Mouse (Mus musculus) liver, embryonic 14.5 days (tissue): ENCODE results near the gene Emp3. TPM values are rescaled to one million over a fixed set of nuclear protein-coding genes. Genes with fewer than 3 reads are reported as not detected.
"Not testable (repeated sequence)": the region's sequence is repeated elsewhere in the genome, so short reads cannot be mapped to it uniquely, and the experiment has no call there.

ENCODE experiments used
- ATAC-seq: fragments of 200-750 bp; cut with Nextera tagmentation; 2 replicates; pipeline ENCODE4 v1.8.0; 2017; ENCODE audit warnings: moderate number of reproducible peaks, mild to moderate bottlenecking, moderate library complexity; ENCODE audit not compliant: insufficient read depth
- DNase-seq, 3 experiments: peaks; one replicate each; pipeline ENCODE4 v3.0.0-alpha.2; 2012 to 2013; ENCODE audit warnings: low read depth in 3 of 3, low spot score in 3 of 3
- H3K27ac ChIP-seq: fragments of 300-500 bp; sonication (generic); 2 replicates; pipeline ENCODE4 v1.5.1; 2014; ENCODE audit warnings: moderate library complexity, mild to moderate bottlenecking, control low read depth, inconsistent platforms
- H3K27me3 ChIP-seq: fragments of 300-500 bp; sonication (generic); 2 replicates; pipeline ENCODE4 v1.6.1; 2014; ENCODE audit warnings: mild to moderate bottlenecking, low read length, moderate library complexity; ENCODE audit not compliant: control insufficient read depth, insufficient read depth
- H3K36me3 ChIP-seq: fragments of 300-500 bp; sonication (generic); replicated peaks from 2 replicates; pipeline ENCODE4 v1.6.1; 2014; ENCODE audit warnings: low read depth; ENCODE audit not compliant: control insufficient read depth, insufficient read depth
- H3K4me1 ChIP-seq, 2 experiments: fragments of 200-500 bp in 1 of 2; fragments of 300-500 bp in 1 of 2; sonication (generic) in 1 of 2; replicated peaks; 2 replicates each; pipeline ENCODE4 v1.6.1; 2012 to 2014; ENCODE audit warnings: antibody characterized with exemption in 1 of 2, inconsistent platforms in 1 of 2, low read length in 1 of 2; ENCODE audit not compliant: control insufficient read depth in 2 of 2, insufficient read depth in 2 of 2
- H3K4me2 ChIP-seq: fragments of 300-500 bp; sonication (generic); 2 replicates; pipeline ENCODE4 v1.6.1; 2014; ENCODE audit warnings: low read depth, mild to moderate bottlenecking, control low read depth, moderate library complexity
- H3K4me3 ChIP-seq, 2 experiments: fragments of 200-500 bp in 1 of 2; fragments of 300-500 bp in 1 of 2; sonication (generic) in 1 of 2; 2 replicates each; pipeline ENCODE4 v1.5.1; 2012 to 2014; ENCODE audit warnings: low read depth in 2 of 2, low read length in 2 of 2, mild to moderate bottlenecking in 2 of 2, control low read depth in 1 of 2, inconsistent platforms in 1 of 2, moderate library complexity in 1 of 2; ENCODE audit not compliant: insufficient read depth in 1 of 2
- H3K9ac ChIP-seq: fragments of 300-500 bp; sonication (generic); replicated peaks from 2 replicates; pipeline ENCODE4 v1.6.1; 2014; ENCODE audit warnings: mild to moderate bottlenecking, control low read depth, moderate library complexity
- H3K9me3 ChIP-seq: fragments of 300-500 bp; sonication (generic); 2 replicates; pipeline ENCODE4 v1.6.1; 2016; ENCODE audit warnings: low read length, mixed read lengths; ENCODE audit not compliant: control insufficient read depth
- CTCF ChIP-seq: IDR thresholded peaks from 2 replicates; pipeline ENCODE4 v1.5.1; 2016; ENCODE audit warnings: antibody characterized with exemption, low read depth, control low read depth
- EP300 ChIP-seq: IDR thresholded peaks from 2 replicates; pipeline ENCODE4 v1.6.1; 2016; ENCODE audit warnings: antibody characterized with exemption, low read depth
- WGBS: fragments of 180-500 bp; shearing (Covaris S2); extraction: QIAGEN DNeasy Blood & Tissue Kit; methylation state at CpG from one replicate; pipeline ENCODE4 v1.1.7; 2014; ENCODE audit not compliant: insufficient replicate concordance; 5-methylcytosine and 5-hydroxymethylcytosine counted together
- polyA plus RNA-seq, 2 experiments: library from polyadenylated mRNA; depleted of rRNA in 1 of 2; stranded (reverse) in 1 of 2; unstranded in 1 of 2; fragments of >200 nt; fragmentation: Nextera tagmentation in 1 of 2; extraction: Ambion mirVana in 1 of 2; gene quantifications; 2 replicates each; pipeline versions ENCODE4 v1.2.1 to v1.2.3; 2012 to 2014

Emp3 gene
- polyA plus RNA-seq, 2 experiments: 29.0 to 54.9 TPM

GRCm38 (mm10) chr7:45939836-45940235 is 18.6 kb upstream of the Emp3 start:
- H3K4me1 ChIP-seq: no peaks in the 10 kb centered on the region
- H3K9ac ChIP-seq: no peak overlapping the region
- H3K36me3 ChIP-seq: no peaks in the 10 kb centered on the region
- H3K9me3 ChIP-seq: no peaks in the 10 kb centered on the region
- no peaks in the 10 kb centered on the region for H3K27me3 ChIP-seq
- no peak overlapping the region for H3K4me3 ChIP-seq
- no peak for TF ChIP-seq EP300
- TF ChIP-seq CTCF: no peak
- H3K4me2 ChIP-seq: no peak overlapping the region
- 38% methylated on average over 2 of the region's 2 CpGs for WGBS
- ATAC-seq (no peak), DNase-seq (no peak)
- H3K27ac ChIP-seq: no peak overlapping the region

- H3K9ac ChIP-seq: no peak overlapping the region
- no peaks in the 10 kb centered on the region for H3K27me3 ChIP-seq
- H3K9me3 ChIP-seq: no peaks in the 10 kb centered on the region
- no peak overlapping the region for H3K4me2 ChIP-seq
- H3K27ac ChIP-seq: no peak overlapping the region
- peak; percentile 88 for TF ChIP-seq CTCF
- no peak for TF ChIP-seq EP300
- DNase-seq (no peak), ATAC-seq (no peak)
- H3K36me3 ChIP-seq: no peaks in the 10 kb centered on the region
- no peaks in the 10 kb centered on the region for H3K4me1 ChIP-seq
- no peak overlapping the region for H3K4me3 ChIP-seq
- 16% methylated on average over 7 of the region's 7 CpGs for WGBS
Observed at GRCm38 (mm10) chr7:45935114-45935513, 13.9 kb upstream of the Emp3 start.

- not testable (repeated sequence) for H3K9ac ChIP-seq, ATAC-seq, DNase-seq, H3K4me3 ChIP-seq, H3K27ac ChIP-seq, H3K9me3 ChIP-seq, H3K4me2 ChIP-seq, H3K4me1 ChIP-seq, H3K36me3 ChIP-seq, H3K27me3 ChIP-seq
- WGBS: 76% methylated on average over 12 of the region's 12 CpGs
Observed at GRCm38 (mm10) chr7:45933766-45934165, 12.6 kb upstream of the Emp3 start.

GRCm38 (mm10) chr7:45929688-45930087 is 8.5 kb upstream of the Emp3 start:
- H3K4me1 ChIP-seq: no peaks in the 10 kb centered on the region; a peak in 1 of 4 replicates
- H3K27ac ChIP-seq: no peak overlapping the region
- no peak overlapping the region for H3K4me3 ChIP-seq
- H3K9ac ChIP-seq: no peak overlapping the region
- H3K36me3 ChIP-seq: no peaks in the 10 kb centered on the region
- DNase-seq: no peak
- no peak for ATAC-seq
- 77% methylated on average over 1 of the region's 1 CpGs for WGBS
- H3K9me3 ChIP-seq: no peaks in the 10 kb centered on the region
- TF ChIP-seq EP300 (no peak), CTCF (peak; percentile 32; the same call in 1 of the 2 replicates)
- H3K27me3 ChIP-seq: no peaks in the 10 kb centered on the region
- H3K4me2 ChIP-seq: no peak overlapping the region

- ATAC-seq: no peak
- Histone ChIP-seq H3K27me3 (no peaks in the 10 kb centered on the region), H3K36me3 (no peaks in the 10 kb centered on the region), H3K4me2 (no peak overlapping the region), H3K27ac (no peak overlapping the region), H3K9ac (no peak overlapping the region), H3K9me3 (no peaks in the 10 kb centered on the region), H3K4me1 (peaks cover 4 to 7% of the 10 kb centered on the region in 2 experiments), H3K4me3 (no peak overlapping the region)
- TF ChIP-seq EP300 (no peak), CTCF (no peak)
- DNase-seq: no peak
- 40% methylated on average over 20 of the region's 23 CpGs for whole genome bisulfite sequencing
Observed at GRCm38 (mm10) chr7:45928626-45929295, 7.6 kb upstream of the Emp3 start.
